Mouse (Mus musculus) olfactory bulb, adult 2 months (tissue): ENCODE measurements around the gene Fbxo48. TPM values are rescaled to one million over a fixed set of nuclear protein-coding genes. Genes with fewer than 3 reads are reported as not detected.

Experiments used
- H3K27ac ChIP-seq: fragments of 200-500 bp; 2 replicates; pipeline ENCODE4 v1.5.1; 2012; ENCODE audit warnings: low read depth, low read length; ENCODE audit not compliant: insufficient read depth
- H3K4me1 ChIP-seq: fragments of 200-500 bp; 2 replicates; pipeline ENCODE4 v1.6.1; 2012; ENCODE audit warnings: low read length; ENCODE audit not compliant: control insufficient read depth, insufficient read depth
- H3K4me3 ChIP-seq: fragments of 200-500 bp; 2 replicates; pipeline ENCODE4 v1.5.1; 2012; ENCODE audit warnings: mild to moderate bottlenecking, low read depth, low read length, moderate library complexity; ENCODE audit not compliant: insufficient read depth
- CTCF ChIP-seq: fragments of 200-500 bp; IDR thresholded peaks from 2 replicates; pipeline ENCODE4 v1.5.1; 2012; ENCODE audit warnings: low read depth, mild to moderate bottlenecking, low read length, moderate library complexity; ENCODE audit not compliant: insufficient read depth
- POLR2A ChIP-seq: fragments of 200-500 bp; IDR thresholded peaks from 2 replicates; pipeline ENCODE4 v1.6.1; 2012; ENCODE audit warnings: mild to moderate bottlenecking, low read depth, low read length, moderate library complexity; ENCODE audit not compliant: insufficient read depth
- WGBS: fragments of 180-500 bp; shearing (Covaris S2); methylation state at CpG from one replicate; pipeline ENCODE4 v1.1.7; 2018; 5-methylcytosine and 5-hydroxymethylcytosine counted together
- polyA plus RNA-seq: library from polyadenylated mRNA; stranded (reverse); fragments of >200 nt; gene quantifications from 2 replicates; pipeline ENCODE4 v1.2.4, GENCODE M21; 2012; ENCODE audit warnings: low replicate concordance; ENCODE audit not compliant: missing spikeins, insufficient read depth, insufficient read length

Fbxo48 gene
- polyA plus RNA-seq: not detected in 2 replicates

GRCm38 (mm10) chr11:16950976-16951760 is at the start of gene Fbxo48:
Fbxo48 (plus strand) TSS chr11:16951375.
- Histone ChIP-seq H3K4me3 (peak within 1 kb of the TSS; percentile 93), H3K27ac (no peak within 1 kb of the TSS), H3K4me1 (peaks cover 3% of the 10 kb centered on the region; the same call in 1 of the 2 replicates)
- under 1% methylated on average over 38 of the region's 38 CpGs for WGBS
- TF ChIP-seq POLR2A: no peak
- TF ChIP-seq CTCF: no peak

- TF ChIP-seq POLR2A: no peak
- TF ChIP-seq CTCF: no peak
- H3K4me1 ChIP-seq: peaks cover 10% of the 10 kb centered on the region
- H3K4me3 ChIP-seq: no peak overlapping the region
- 59% methylated on average over 8 of the region's 8 CpGs for WGBS
- no peak overlapping the region for H3K27ac ChIP-seq
Measured at GRCm38 (mm10) chr11:16904302-16905011, 46.7 kb upstream of the Fbxo48 start.

- WGBS: 43% methylated on average over 3 of the region's 3 CpGs
- TF ChIP-seq POLR2A: no peak
- TF ChIP-seq CTCF: no peak
- H3K4me1 ChIP-seq: peaks cover 10% of the 10 kb centered on the region
- no peak overlapping the region for H3K27ac ChIP-seq
- no peak overlapping the region for H3K4me3 ChIP-seq
Measured at GRCm38 (mm10) chr11:16905012-16905332, 46.2 kb upstream of the Fbxo48 start.

DNA sequence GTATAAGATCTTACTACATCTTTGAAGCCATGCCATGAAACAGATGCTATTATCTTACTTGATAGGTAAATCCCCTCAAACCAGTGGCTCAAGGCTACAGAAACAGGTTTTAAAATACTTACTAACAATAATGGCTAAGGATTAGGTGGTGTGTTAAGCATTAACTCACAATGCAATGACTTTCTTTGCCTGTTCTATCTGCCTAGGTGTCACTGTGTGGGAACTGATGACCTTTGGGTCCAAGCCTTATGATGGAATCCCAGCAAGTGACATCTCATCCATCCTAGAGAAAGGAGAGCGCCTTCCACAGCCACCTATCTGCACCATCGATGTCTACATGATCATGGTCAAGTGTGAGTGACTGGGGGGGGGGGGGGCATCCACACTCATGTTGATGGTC is 44.6 kb upstream of the Fbxo48 start:
- peaks cover 10% of the 10 kb centered on the region for H3K4me1 ChIP-seq
- 100% methylated on average over 2 of the region's 2 CpGs for WGBS
- H3K27ac ChIP-seq: no peak overlapping the region
- TF ChIP-seq POLR2A (no peak), CTCF (no peak)
- no peak overlapping the region for H3K4me3 ChIP-seq

DNA sequence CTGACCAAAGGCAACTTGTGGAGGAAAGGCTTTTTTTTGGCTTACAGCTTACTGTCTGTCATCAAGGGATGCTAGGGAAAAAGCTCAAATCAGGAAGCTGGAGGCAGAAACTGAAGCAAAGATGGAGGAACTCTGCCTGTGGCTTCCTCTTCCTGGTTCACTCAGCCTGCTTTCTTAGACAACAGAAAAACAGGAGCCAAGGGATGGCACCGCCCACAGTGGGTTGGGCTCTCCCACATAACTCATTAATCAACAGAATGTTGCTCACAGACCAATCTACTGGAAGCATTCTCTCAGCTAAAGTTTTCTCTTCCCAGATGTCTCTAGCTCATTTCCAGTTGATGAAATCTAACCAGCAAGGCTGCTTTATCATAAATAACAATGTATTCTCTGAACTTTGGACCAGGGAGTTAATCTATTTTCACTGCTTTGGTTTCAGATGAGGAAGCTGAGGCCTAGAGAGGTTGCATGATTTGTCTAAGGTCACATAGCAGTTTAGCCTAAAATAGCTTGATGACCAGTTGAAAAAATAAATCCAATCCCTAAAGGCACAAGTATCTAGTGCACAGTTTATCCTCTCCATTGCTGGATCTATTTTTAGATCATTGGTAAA is 43.6 kb upstream of the Fbxo48 start:
- Histone ChIP-seq H3K4me3 (no peak overlapping the region), H3K4me1 (peaks cover 10% of the 10 kb centered on the region), H3K27ac (no peak overlapping the region)
- 89% methylated on average over 1 of the region's 1 CpGs for WGBS
- no peak for TF ChIP-seq CTCF
- TF ChIP-seq POLR2A: no peak

DNA sequence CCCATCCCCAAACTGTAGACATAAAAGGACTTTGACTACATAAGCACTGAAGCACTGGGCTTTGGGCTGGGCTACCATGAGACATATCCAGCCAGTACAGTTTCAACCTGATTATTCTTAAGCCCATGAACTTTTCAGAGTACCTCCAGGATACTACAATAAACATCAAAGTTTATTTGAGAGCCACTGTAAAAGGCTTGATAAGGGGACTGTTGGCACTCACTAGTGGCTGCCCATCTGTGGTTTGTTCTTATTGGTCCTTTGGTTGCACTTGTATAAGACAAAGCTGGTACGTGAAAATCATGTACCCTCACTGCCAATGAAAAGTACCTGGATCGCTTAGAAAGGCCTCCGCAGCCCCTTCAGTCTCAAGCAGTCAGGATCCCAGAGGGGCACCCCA is 36.4 kb upstream of the Fbxo48 start:
- TF ChIP-seq CTCF (no peak), POLR2A (no peak)
- Histone ChIP-seq H3K4me3 (no peak overlapping the region), H3K27ac (no peak overlapping the region), H3K4me1 (no peaks in the 10 kb centered on the region)
- WGBS: 89% methylated on average over 3 of the region's 3 CpGs

- Histone ChIP-seq H3K4me3 (no peak overlapping the region), H3K4me1 (no peaks in the 10 kb centered on the region), H3K27ac (no peak overlapping the region)
- 74% methylated on average over 5 of the region's 5 CpGs for WGBS
- TF ChIP-seq POLR2A: no peak
- no peak for TF ChIP-seq CTCF
Measured at GRCm38 (mm10) chr11:16915850-16916249, 35.3 kb upstream of the Fbxo48 start.

GRCm38 (mm10) chr11:16917512-16917911 is 33.7 kb upstream of the Fbxo48 start:
- Histone ChIP-seq H3K4me1 (no peaks in the 10 kb centered on the region), H3K4me3 (no peak overlapping the region), H3K27ac (no peak overlapping the region)
- TF ChIP-seq POLR2A: no peak
- no peak for TF ChIP-seq CTCF
- 98% methylated on average over 2 of the region's 2 CpGs for WGBS

DNA sequence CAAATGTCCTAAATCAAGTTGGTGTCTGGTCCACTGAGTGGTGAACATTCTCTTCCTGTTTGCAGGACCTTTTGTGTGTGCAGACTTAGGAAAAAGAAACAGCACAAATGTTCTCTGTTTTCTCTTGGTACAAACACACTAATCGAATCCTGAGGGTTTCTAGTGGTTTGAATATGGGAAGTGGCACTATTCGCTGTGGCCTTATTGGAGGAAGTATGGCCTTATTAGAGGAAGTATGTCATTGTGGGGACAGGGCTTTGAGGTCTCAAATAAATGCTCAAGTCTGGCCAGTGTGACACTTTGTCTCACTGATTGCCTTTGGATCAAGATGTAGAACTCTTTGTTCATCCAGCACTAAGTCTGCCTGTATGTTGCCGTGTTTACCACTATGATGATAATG is 19.0 kb upstream of the Fbxo48 start:
- Histone ChIP-seq H3K4me1 (no peaks in the 10 kb centered on the region), H3K27ac (no peak overlapping the region), H3K4me3 (no peak overlapping the region)
- WGBS: 90% methylated on average over 3 of the region's 3 CpGs
- TF ChIP-seq CTCF: no peak
- no peak for TF ChIP-seq POLR2A
